Mouse (Mus musculus): Measurements from ENCODE around the gene Jun.

Gene Jun

GRCm38 (mm10) chr4:95052025-95052899 is at the start of gene Jun:
TSS of gene Jun (minus strand) at chr4:95052222.
- in situ Hi-C loops (cut with MseI, MboI), result no loop called here

- in situ Hi-C loops (cut with MseI, MboI), result no loop called here
Observed at GRCm38 (mm10) chr4:95101684-95102083, 49.7 kb upstream of the Jun start.

- in situ Hi-C loops (cut with MseI, MboI), result no loop called here
Observed at GRCm38 (mm10) chr4:95100694-95101093, 48.7 kb upstream of the Jun start.

GRCm38 (mm10) chr4:95099373-95099772 is 47.4 kb upstream of the Jun start:
- in situ Hi-C loops (cut with MseI, MboI), result no loop called here

- in situ Hi-C loops (cut with MseI, MboI), result no loop called here
Observed at GRCm38 (mm10) chr4:95098722-95099097, 46.7 kb upstream of the Jun start.

- in situ Hi-C loops (cut with MseI, MboI), result no loop called here
Observed at GRCm38 (mm10) chr4:95097942-95098721, 46.1 kb upstream of the Jun start.

GRCm38 (mm10) chr4:95096731-95097130 is 44.7 kb upstream of the Jun start:
- in situ Hi-C loops (cut with MseI, MboI), result no loop called here

GRCm38 (mm10) chr4:95095911-95096310 is 43.9 kb upstream of the Jun start:
- in situ Hi-C loops (cut with MseI, MboI), result no loop called here

- in situ Hi-C loops (cut with MseI, MboI), result no loop called here
Observed at GRCm38 (mm10) chr4:95095355-95095754, 43.3 kb upstream of the Jun start.

GRCm38 (mm10) chr4:95094700-95095113 is 42.7 kb upstream of the Jun start:
- in situ Hi-C loops (cut with MseI, MboI), result no loop called here

GRCm38 (mm10) chr4:95093615-95094014 is 41.6 kb upstream of the Jun start:
- in situ Hi-C loops (cut with MseI, MboI), result no loop called here

- in situ Hi-C loops (cut with MseI, MboI), result no loop called here
Observed at GRCm38 (mm10) chr4:95092516-95092915, 40.5 kb upstream of the Jun start.

GRCm38 (mm10) chr4:95091536-95091935 is 39.5 kb upstream of the Jun start:
- in situ Hi-C loops (cut with MseI, MboI), result no loop called here

GRCm38 (mm10) chr4:95089968-95090367 is 37.9 kb upstream of the Jun start:
- in situ Hi-C loops (cut with MseI, MboI), result no loop called here

- in situ Hi-C loops (cut with MseI, MboI), result no loop called here
Observed at GRCm38 (mm10) chr4:95089053-95089452, 37.0 kb upstream of the Jun start.

- in situ Hi-C loops (cut with MseI, MboI), result no loop called here
Observed at GRCm38 (mm10) chr4:95083957-95084356, 31.9 kb upstream of the Jun start.

- in situ Hi-C loops (cut with MseI, MboI), result no loop called here
Observed at GRCm38 (mm10) chr4:95083191-95083729, 31.2 kb upstream of the Jun start.

GRCm38 (mm10) chr4:95082481-95083088 is 30.6 kb upstream of the Jun start:
- in situ Hi-C loops (cut with MseI, MboI), result no loop called here

- in situ Hi-C loops (cut with MseI, MboI), result no loop called here
Observed at GRCm38 (mm10) chr4:95081632-95082031, 29.6 kb upstream of the Jun start.

GRCm38 (mm10) chr4:95078625-95079024 is 26.6 kb upstream of the Jun start:
- in situ Hi-C loops (cut with MseI, MboI), result no loop called here

GRCm38 (mm10) chr4:95076279-95076678 is 24.3 kb upstream of the Jun start:
- in situ Hi-C loops (cut with MseI, MboI), result no loop called here

- in situ Hi-C loops (cut with MseI, MboI), result no loop called here
Observed at GRCm38 (mm10) chr4:95075591-95076002, 23.6 kb upstream of the Jun start.

Measured in mouse trophoblast stem cell (cell line).